Mouse (Mus musculus): ENCODE measurements around the gene Hacl1. TPM values are rescaled to one million over a fixed set of nuclear protein-coding genes. Genes with fewer than 3 reads are reported as not detected.

Hacl1 gene
- total RNA-seq (2021), result 1 to 10 TPM; 4.9 to 6.0 TPM

- peak; percentile 80 for DNase-seq
- intact Hi-C loops (cut with DNase I), result no loop called here
These were observed at the start of gene Hacl1, which contains the start of gene Btd for GRCm38 (mm10) chr14:31640890-31641505. Gene Hacl1 (minus strand): TSS chr14:31641286. Gene Btd (plus strand): TSS chr14:31641028.

GRCm38 (mm10) chr14:31686231-31686630 lies 45.1 kb upstream of the Hacl1 start:
- intact Hi-C loops (cut with DNase I), result no loop called here
- no peak for DNase-seq

- DNase-seq, result no peak
- intact Hi-C loops (cut with DNase I), result no loop called here
These were observed 44.6 kb upstream of the Hacl1 start for GRCm38 (mm10) chr14:31685680-31686079.

- intact Hi-C loops (cut with DNase I), result no loop called here
- DNase-seq, result no peak
These were observed 43.4 kb upstream of the Hacl1 start for GRCm38 (mm10) chr14:31684343-31685040.

- intact Hi-C loops (cut with DNase I), result no loop called here
These were observed 42.5 kb upstream of the Hacl1 start for GRCm38 (mm10) chr14:31683610-31684009.

GRCm38 (mm10) chr14:31681931-31682555 lies 41.0 kb upstream of the Hacl1 start:
- intact Hi-C loops (cut with DNase I), result no loop called here
- DNase-seq, result no peak

More at GRCm38 (mm10) chr14:31683610-31684009, 42.5 kb upstream of the Hacl1 start:
- DNase-seq, result no peak

GRCm38 (mm10) chr14:31681291-31681690 lies 40.2 kb upstream of the Hacl1 start:
- no peak for DNase-seq
- intact Hi-C loops (cut with DNase I), result no loop called here

GRCm38 (mm10) chr14:31680656-31681055 lies 39.6 kb upstream of the Hacl1 start:
- intact Hi-C loops (cut with DNase I), result no loop called here
- no peak for DNase-seq

GRCm38 (mm10) chr14:31671635-31672320 lies 30.7 kb upstream of the Hacl1 start:
- DNase-seq, result no peak
- intact Hi-C loops (cut with DNase I), result no loop called here

GRCm38 (mm10) chr14:31669642-31670490 lies 28.8 kb upstream of the Hacl1 start:
- DNase-seq, result peak; percentile 23
- intact Hi-C loops (cut with DNase I), result no loop called here

- intact Hi-C loops (cut with DNase I), result no loop called here
These were observed 28.1 kb upstream of the Hacl1 start for GRCm38 (mm10) chr14:31669161-31669611.

GRCm38 (mm10) chr14:31668326-31668725 lies 27.2 kb upstream of the Hacl1 start:
- intact Hi-C loops (cut with DNase I), result no loop called here
- no peak for DNase-seq

More at GRCm38 (mm10) chr14:31669161-31669611, 28.1 kb upstream of the Hacl1 start:
- peak; percentile 51 for DNase-seq

GRCm38 (mm10) chr14:31667741-31668140 lies 26.7 kb upstream of the Hacl1 start:
- DNase-seq, result no peak
- intact Hi-C loops (cut with DNase I), result no loop called here

GRCm38 (mm10) chr14:31666931-31667705 lies 26.0 kb upstream of the Hacl1 start:
- intact Hi-C loops (cut with DNase I), result no loop called here
- no peak for DNase-seq

GRCm38 (mm10) chr14:31665566-31665940 lies 24.5 kb upstream of the Hacl1 start:
- intact Hi-C loops (cut with DNase I), result no loop called here
- no peak for DNase-seq

GRCm38 (mm10) chr14:31664903-31665565 lies 23.9 kb upstream of the Hacl1 start:
- intact Hi-C loops (cut with DNase I), result no loop called here
- no peak for DNase-seq

GRCm38 (mm10) chr14:31664100-31664902 lies 23.2 kb upstream of the Hacl1 start:
- intact Hi-C loops (cut with DNase I), result no loop called here

More at GRCm38 (mm10) chr14:31664100-31664902, 23.2 kb upstream of the Hacl1 start:
- DNase-seq, result peak; percentile 30

Data from left cerebral cortex, postnatal 4 days (tissue).